Mouse (Mus musculus) adrenal gland, adult 18-20 months (tissue): ENCODE data around the gene Gm20458. TPM values are rescaled to one million over a fixed set of nuclear protein-coding genes. Genes with fewer than 3 reads are reported as not detected.
A peak's percentile ranks its signal among the peaks of the same experiment; 100 is the strongest.

ENCODE experiments used
- DNase-seq, 2 experiments: peaks; one replicate each; pipeline ENCODE4 v3.0.0; 2021 to 2022; ENCODE audit warnings: low spot score in 2 of 2
- total RNA-seq, 2 experiments: library from RNA; stranded (reverse); gene quantifications; 1 replicate in 1 of 2; 2 replicates in 1 of 2; pipeline ENCODE4 v1.2.3; 2021

Gene Gm20458
- total RNA-seq, 2 experiments from 2014 or later = 5.7 TPM; not detected in 1

GRCm38 (mm10) chr2:164433278-164433895, 27.4 kb upstream of the Gm20458 start:
- no peak for DNase-seq

GRCm38 (mm10) chr2:164434681-164435080, 26.1 kb upstream of the Gm20458 start:
- DNase-seq = no peak

GRCm38 (mm10) chr2:164435216-164436090, 25.3 kb upstream of the Gm20458 start:
- no peak for DNase-seq

- no peak for DNase-seq
Observed at GRCm38 (mm10) chr2:164436215-164436913, 24.4 kb upstream of the Gm20458 start.

- no peak for DNase-seq
Observed at GRCm38 (mm10) chr2:164436961-164437360, 23.8 kb upstream of the Gm20458 start.

- no peak for DNase-seq
Observed at GRCm38 (mm10) chr2:164437710-164438109, 23.1 kb upstream of the Gm20458 start.

- DNase-seq = no peak
Observed at GRCm38 (mm10) chr2:164438257-164438656, 22.5 kb upstream of the Gm20458 start.

GRCm38 (mm10) chr2:164439001-164439421, 21.8 kb upstream of the Gm20458 start:
- DNase-seq = no peak

- no peak for DNase-seq
Observed at GRCm38 (mm10) chr2:164440314-164440713, 20.5 kb upstream of the Gm20458 start.

GRCm38 (mm10) chr2:164441155-164441554, 19.6 kb upstream of the Gm20458 start:
- no peak for DNase-seq

GRCm38 (mm10) chr2:164441731-164442130, 19.0 kb upstream of the Gm20458 start:
- no peak for DNase-seq

GRCm38 (mm10) chr2:164442315-164443050, 18.3 kb upstream of the Gm20458 start:
- peak in 1 of 2 experiments; percentile 61 for DNase-seq

- DNase-seq = peak; percentile 91 to 95
Observed at GRCm38 (mm10) chr2:164443051-164443437, 17.7 kb upstream of the Gm20458 start.

- DNase-seq = no peak
Observed at GRCm38 (mm10) chr2:164443460-164444000, 17.2 kb upstream of the Gm20458 start, which contains the start of gene Sdc4. Gene Sdc4 (minus strand): TSS chr2:164443887.

GRCm38 (mm10) chr2:164444701-164445100, 16.1 kb upstream of the Gm20458 start:
- DNase-seq = no peak

- DNase-seq = no peak
Observed at GRCm38 (mm10) chr2:164445399-164446085, 15.2 kb upstream of the Gm20458 start.

GRCm38 (mm10) chr2:164446086-164446469, 14.7 kb upstream of the Gm20458 start:
- DNase-seq = no peak

- no peak for DNase-seq
Observed at GRCm38 (mm10) chr2:164448140-164448539, 12.6 kb upstream of the Gm20458 start.

GRCm38 (mm10) chr2:164448921-164449320, 11.8 kb upstream of the Gm20458 start:
- no peak for DNase-seq
